Mouse (Mus musculus): ENCODE measurements around the gene Bckdhb.

DNA sequence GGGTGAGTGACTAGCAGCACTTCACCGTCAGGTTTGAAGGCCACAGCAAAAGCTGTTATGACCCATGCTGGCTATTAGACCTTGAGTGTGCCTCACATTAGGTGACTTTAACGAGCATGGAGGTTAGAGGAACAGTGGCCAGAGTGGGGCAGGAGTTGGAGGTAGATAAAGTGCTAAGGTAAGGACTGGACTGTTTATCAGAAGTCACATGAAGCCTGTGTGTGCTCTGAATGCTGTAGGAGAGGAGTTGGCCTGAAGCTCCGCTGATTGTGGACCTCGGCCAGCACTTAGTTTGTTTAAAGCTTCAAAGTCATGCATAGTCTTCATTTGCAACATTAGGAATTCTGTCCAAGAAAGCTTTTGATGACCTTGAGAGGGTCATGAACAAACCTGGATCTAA lies 26.4 kb downstream of the Bckdhb start:
- TF ChIP-seq POLR2A (IDR thresholded peaks at IDR 0.05; ENCODE audit: low read depth, low read length): no peak
- no peak for TF ChIP-seq ZMIZ1 (IDR thresholded peaks at IDR 0.05; ENCODE audit: low read depth, low read length)
- no peak for TF ChIP-seq TBP (conservative IDR thresholded peaks at IDR 0.05; ENCODE audit: low read depth, low read length)
- no peak for TF ChIP-seq CTCF (conservative IDR thresholded peaks at IDR 0.05 in 1 of 2, IDR thresholded peaks at IDR 0.05 in 1 of 2; ENCODE audit: low read depth in 2 of 2, low read length in 2 of 2)
- no peak for TF ChIP-seq NELFE (IDR thresholded peaks at IDR 0.05; ENCODE audit: low read depth, low read length)
- TF ChIP-seq ETS1 (conservative IDR thresholded peaks at IDR 0.05; ENCODE audit: low read depth, low read length): no peak
- no peak for TF ChIP-seq SIN3A (IDR thresholded peaks at IDR 0.05; ENCODE audit: low read length)
